Mouse (Mus musculus): ENCODE measurements around the gene Rbm44. TPM values are rescaled to one million over a fixed set of nuclear protein-coding genes. Genes with fewer than 3 reads are reported as not detected.

Rbm44 gene
- polyA plus RNA-seq, 1 experiment from 2014 or later, result 0.26 TPM

DNA sequence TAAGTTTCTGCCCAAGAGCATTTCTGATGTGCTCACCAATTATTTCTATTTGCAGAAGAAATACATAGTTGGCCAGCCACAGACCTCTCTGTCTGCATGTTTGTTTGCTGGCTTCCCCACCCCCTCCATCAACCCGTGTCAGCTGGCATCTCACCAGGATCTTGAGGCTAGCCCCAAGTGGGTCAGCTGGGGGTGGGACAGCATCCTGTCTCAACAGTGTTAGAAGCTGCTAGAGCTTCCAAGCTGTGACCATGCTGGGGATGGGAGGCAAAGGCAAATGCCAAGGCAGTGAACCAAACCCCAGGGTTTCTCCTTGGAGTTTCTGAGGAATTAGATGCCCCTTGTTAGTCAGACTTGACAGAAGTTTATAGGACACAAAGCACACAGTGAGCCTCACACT, 71.1 kb downstream of the Rbm44 start:
- no peak overlapping the region for H3K4me2 ChIP-seq (replicated peaks)
- H3K4me1 ChIP-seq, result no peaks in the 10 kb centered on the region
- no peak for ATAC-seq (ENCODE audit: low FRiP score, low read depth)
- H3K27me3 ChIP-seq, result 0 out of 2 replicates have a peak, but pooled peaks cover 4% of the 10 kb centered on the region
- H3K36me3 ChIP-seq, result no peaks in the 10 kb centered on the region
- no peaks in the 10 kb centered on the region for H3K9me3 ChIP-seq
- no peak overlapping the region for H3K4me3 ChIP-seq
- no peak overlapping the region for H3K9ac ChIP-seq (replicated peaks)
- H3K27ac ChIP-seq (replicated peaks), result no peak overlapping the region
- WGBS, result 69% methylated on average over 1 of the region's 1 CpGs

DNA sequence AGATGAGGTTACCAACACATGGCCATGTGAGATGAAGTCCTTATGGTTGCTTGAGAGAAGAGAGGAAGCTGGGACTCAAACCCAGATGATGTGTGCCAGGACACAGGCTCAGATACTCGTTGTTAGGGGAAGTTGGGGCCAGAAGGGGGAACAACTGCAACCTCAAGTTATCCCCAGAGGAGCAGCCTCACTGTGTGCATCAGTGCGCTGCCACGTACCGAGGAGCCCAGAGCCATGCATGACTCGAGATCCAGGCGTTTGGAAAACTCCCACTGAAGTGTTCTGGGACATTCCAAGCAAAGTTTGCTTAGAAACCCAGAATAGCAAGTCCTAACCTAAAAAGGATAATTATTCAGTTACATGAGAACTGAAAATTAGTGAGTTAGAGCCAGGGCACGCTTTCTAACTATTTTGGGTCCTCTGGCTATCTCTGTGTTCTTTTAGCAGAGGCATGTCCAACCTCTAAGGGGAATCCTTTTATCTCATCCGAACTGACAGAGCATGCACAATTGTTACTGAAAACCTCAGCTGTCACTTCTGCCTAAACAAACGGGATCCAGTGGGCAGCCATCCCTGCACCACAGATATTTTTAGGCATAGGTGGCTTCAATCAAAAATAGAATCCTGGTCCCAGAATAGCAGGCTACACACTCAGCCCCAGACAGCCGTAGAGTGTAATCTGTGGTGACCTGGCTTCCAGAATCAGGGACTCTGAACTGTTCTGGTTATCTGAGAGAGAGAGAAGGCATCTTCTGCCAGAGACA, 71.8 kb downstream of the Rbm44 start:
- Histone ChIP-seq H3K4me3 (no peak overlapping the region), H3K27me3 (0 out of 2 replicates have a peak, but pooled peaks cover 4% of the 10 kb centered on the region), H3K4me1 (no peaks in the 10 kb centered on the region), H3K9me3 (no peaks in the 10 kb centered on the region), H3K36me3 (no peaks in the 10 kb centered on the region), H3K27ac (replicated peaks) (no peak overlapping the region), H3K9ac (replicated peaks) (no peak overlapping the region), H3K4me2 (replicated peaks) (no peak overlapping the region)
- 65% methylated on average over 10 of the region's 10 CpGs for WGBS
- no peak for ATAC-seq (ENCODE audit: low FRiP score, low read depth)

DNA sequence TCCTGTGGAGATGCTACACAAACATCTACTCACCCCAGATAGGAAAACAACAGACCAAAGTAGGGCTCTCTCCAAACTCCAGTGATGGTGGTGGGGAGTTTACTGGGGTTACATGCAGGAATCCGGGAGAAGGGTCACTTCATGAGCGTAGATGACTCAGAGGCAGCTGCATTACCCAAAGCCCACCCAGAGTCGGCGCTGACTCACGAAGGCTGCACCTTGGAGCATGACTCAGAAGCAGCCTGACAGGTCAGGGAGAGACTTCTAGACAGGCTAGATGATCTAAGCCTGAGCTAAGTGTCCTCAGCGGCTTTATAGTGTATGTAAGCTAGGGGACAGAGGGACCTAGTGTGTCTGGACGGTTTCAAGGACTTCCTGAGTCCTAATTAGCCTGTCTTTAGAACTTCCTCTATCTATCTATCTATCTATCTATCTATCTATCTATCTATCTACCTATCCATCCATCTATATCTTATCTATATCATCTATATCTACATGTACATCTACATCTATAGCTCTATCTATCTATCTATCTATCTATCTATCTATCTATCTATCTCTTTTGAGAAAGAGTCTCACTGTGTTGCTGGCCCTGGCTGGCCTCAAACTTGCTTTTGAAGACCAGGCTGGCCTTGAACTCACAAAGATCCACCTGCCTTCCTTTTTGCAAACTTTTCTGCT, 74.9 kb downstream of the Rbm44 start:
- WGBS, result 88% methylated on average over 7 of the region's 7 CpGs
- no peak overlapping the region for H3K9ac ChIP-seq (replicated peaks)
- H3K4me3 ChIP-seq, result no peak overlapping the region
- H3K36me3 ChIP-seq, result no peaks in the 10 kb centered on the region
- H3K27me3 ChIP-seq, result no peaks in the 10 kb centered on the region
- no peak for ATAC-seq (ENCODE audit: low FRiP score, low read depth)
- H3K9me3 ChIP-seq, result no peaks in the 10 kb centered on the region
- no peak overlapping the region for H3K27ac ChIP-seq (replicated peaks)
- no peak overlapping the region for H3K4me2 ChIP-seq (replicated peaks)
- H3K4me1 ChIP-seq, result no peaks in the 10 kb centered on the region

DNA sequence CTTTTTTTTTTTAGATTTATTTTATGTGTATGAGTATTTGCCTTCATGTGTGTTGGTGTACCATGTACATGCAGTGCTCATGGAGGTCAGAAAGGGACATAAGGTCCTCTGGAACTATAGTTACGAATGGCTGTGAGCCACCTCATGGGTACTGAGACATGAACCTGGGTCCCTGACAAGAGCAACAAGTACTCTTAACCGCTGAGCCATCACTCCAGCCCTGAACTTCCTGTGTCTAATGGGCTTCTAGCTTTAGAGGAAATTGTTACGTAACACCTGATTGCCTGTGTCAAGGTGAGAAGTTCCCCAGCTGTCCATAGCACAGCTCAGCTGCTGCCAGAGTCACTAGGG, 75.4 kb downstream of the Rbm44 start:
- Histone ChIP-seq H3K27me3 (no peaks in the 10 kb centered on the region), H3K4me3 (no peak overlapping the region), H3K27ac (replicated peaks) (no peak overlapping the region), H3K9me3 (no peaks in the 10 kb centered on the region), H3K4me1 (no peaks in the 10 kb centered on the region), H3K4me2 (replicated peaks) (no peak overlapping the region), H3K9ac (replicated peaks) (no peak overlapping the region), H3K36me3 (no peaks in the 10 kb centered on the region)
- WGBS, result 93% methylated on average over 3 of the region's 3 CpGs
- no peak for ATAC-seq (ENCODE audit: low FRiP score, low read depth)

Other genes with a start within 250 kb of the Rbm44 start
- gene Mlph, start 230.0 kb upstream of the Rbm44 start, polyA plus RNA-seq (2016; fragmentation: Nextera tagmentation; extraction: Ambion mirVana), result 0.20 and 0.61 TPM in 2 replicates
- gene Prlh, start 192.0 kb upstream of the Rbm44 start, polyA plus RNA-seq (2016; fragmentation: Nextera tagmentation; extraction: Ambion mirVana), result not detected in 2 replicates
- not detected in 2 replicates for gene Rab17, start 175.4 kb upstream of the Rbm44 start, polyA plus RNA-seq (2016; fragmentation: Nextera tagmentation; extraction: Ambion mirVana)
- 18.7 and 19.8 TPM in 2 replicates for gene Lrrfip1, start 146.4 kb upstream of the Rbm44 start, polyA plus RNA-seq (2016; fragmentation: Nextera tagmentation; extraction: Ambion mirVana)
- gene Ramp1, start 34.7 kb downstream of the Rbm44 start, polyA plus RNA-seq (2016; fragmentation: Nextera tagmentation; extraction: Ambion mirVana), result 0.31 and 0.80 TPM in 2 replicates
- gene Ube2f, start 105.2 kb downstream of the Rbm44 start, polyA plus RNA-seq (2016; fragmentation: Nextera tagmentation; extraction: Ambion mirVana), result 73.0 and 80.6 TPM in 2 replicates
- 11.6 and 12.1 TPM in 2 replicates for gene Scly, start 153.2 kb downstream of the Rbm44 start, polyA plus RNA-seq (2016; fragmentation: Nextera tagmentation; extraction: Ambion mirVana)
- gene Espnl, start 177.0 kb downstream of the Rbm44 start, polyA plus RNA-seq (2016; fragmentation: Nextera tagmentation; extraction: Ambion mirVana), result 0.08 and 0.09 TPM in 2 replicates
- 0.11 TPM in 1 of 2 replicates, not detected in the other for gene Klhl30, start 205.9 kb downstream of the Rbm44 start, polyA plus RNA-seq (2016; fragmentation: Nextera tagmentation; extraction: Ambion mirVana)
- gene Erfe, start 221.3 kb downstream of the Rbm44 start, polyA plus RNA-seq (2016; fragmentation: Nextera tagmentation; extraction: Ambion mirVana), result 0.48 and 0.59 TPM in 2 replicates